Mouse (Mus musculus) E14TG2a.4 (cell line): Measurements from ENCODE around the gene Arhgef12.

Experiments used
- CTCF ChIP-seq: conservative IDR thresholded peaks from 2 replicates; pipeline ENCODE4 v1.5.1; 2014; ENCODE audit warnings: low read length
- NANOG ChIP-seq: IDR thresholded peaks from 2 replicates; pipeline ENCODE4 v1.6.1; 2014; ENCODE audit warnings: borderline replicate concordance, low read length, mixed read lengths
- POU5F1 ChIP-seq: IDR thresholded peaks from 2 replicates; pipeline ENCODE4 v1.6.1; 2014; ENCODE audit warnings: low read length, borderline replicate concordance

GRCm38 (mm10) chr9:43122379-43122778 is 15.3 kb upstream of the Arhgef12 start:
- TF ChIP-seq CTCF (no peak; the same call in 1 of the 2 replicates), NANOG (no peak), POU5F1 (no peak)
